Mouse (Mus musculus): ENCODE data around the gene Rab23. TPM values are rescaled to one million over a fixed set of nuclear protein-coding genes. Genes with fewer than 3 reads are reported as not detected.
"Not testable (repeated sequence)": the region's sequence is repeated elsewhere in the genome, so short reads cannot be mapped to it uniquely, and the experiment has no call there.

The Rab23 gene
- polyA plus RNA-seq, 1 experiment from 2014 or later: 34.8 TPM

- H3K27me3 ChIP-seq (replicated peaks): no peaks in the 10 kb centered on the region
- H3K9ac ChIP-seq: no peak overlapping the region
- H3K9me3 ChIP-seq: no peaks in the 10 kb centered on the region
- no peak overlapping the region for H3K4me3 ChIP-seq
- WGBS: 93% methylated on average over 11 of the region's 11 CpGs
- H3K4me1 ChIP-seq: no peaks in the 10 kb centered on the region
- H3K36me3 ChIP-seq (replicated peaks): peaks cover 26% of the 10 kb centered on the region; the same call in 1 of the 2 replicates
- H3K4me2 ChIP-seq: no peak overlapping the region
- no peak overlapping the region for H3K27ac ChIP-seq
- no peak for ATAC-seq (replicated peaks)
These were observed 18.6 kb downstream of the Rab23 start for GRCm38 (mm10) chr1:33738281-33738680.

- Histone ChIP-seq H3K9me3 (no peaks in the 10 kb centered on the region), H3K36me3 (replicated peaks) (peaks cover 26% of the 10 kb centered on the region; the same call in 1 of the 2 replicates), H3K27ac (no peak overlapping the region), H3K4me3 (no peak overlapping the region), H3K4me2 (no peak overlapping the region), H3K4me1 (no peaks in the 10 kb centered on the region), H3K9ac (no peak overlapping the region), H3K27me3 (replicated peaks) (no peaks in the 10 kb centered on the region)
- 93% methylated on average over 11 of the region's 11 CpGs for WGBS
- ATAC-seq (replicated peaks): peak; percentile 38
These were observed 19.1 kb downstream of the Rab23 start for GRCm38 (mm10) chr1:33738681-33739278.

GRCm38 (mm10) chr1:33739302-33739701, 19.6 kb downstream of the Rab23 start:
- H3K4me1 ChIP-seq: no peaks in the 10 kb centered on the region
- H3K36me3 ChIP-seq (replicated peaks): peaks cover 26% of the 10 kb centered on the region; the same call in 1 of the 2 replicates
- H3K4me2 ChIP-seq: no peak overlapping the region
- 28% methylated on average over 12 of the region's 12 CpGs for WGBS
- H3K27ac ChIP-seq: no peak overlapping the region
- H3K27me3 ChIP-seq (replicated peaks): no peaks in the 10 kb centered on the region
- H3K9me3 ChIP-seq: no peaks in the 10 kb centered on the region
- peak; percentile 88 for ATAC-seq (replicated peaks)
- no peak overlapping the region for H3K4me3 ChIP-seq
- H3K9ac ChIP-seq: no peak overlapping the region

GRCm38 (mm10) chr1:33742903-33743302, 23.2 kb downstream of the Rab23 start:
- 20% methylated on average over 8 of the region's 8 CpGs for WGBS
- peaks cover 4% of the 10 kb centered on the region; the same call in 1 of the 2 replicates for H3K36me3 ChIP-seq (replicated peaks)

GRCm38 (mm10) chr1:33744815-33745214, 25.1 kb downstream of the Rab23 start:
- H3K4me2 ChIP-seq; ATAC-seq (replicated peaks); H3K27me3 ChIP-seq (replicated peaks); H3K9ac ChIP-seq; H3K36me3 ChIP-seq (replicated peaks); H3K27ac ChIP-seq; H3K9me3 ChIP-seq; H3K4me3 ChIP-seq; H3K4me1 ChIP-seq: not testable (repeated sequence)
- 97% methylated on average over 9 of the region's 9 CpGs for WGBS

More at GRCm38 (mm10) chr1:33742903-33743302, 23.2 kb downstream of the Rab23 start:
- Histone ChIP-seq H3K4me2 (no peak overlapping the region), H3K9ac (no peak overlapping the region), H3K27me3 (replicated peaks) (no peaks in the 10 kb centered on the region), H3K4me3 (no peak overlapping the region), H3K27ac (no peak overlapping the region), H3K9me3 (no peaks in the 10 kb centered on the region), H3K4me1 (no peaks in the 10 kb centered on the region)
- ATAC-seq (replicated peaks): no peak

- Histone ChIP-seq H3K36me3 (replicated peaks) (no peaks in the 10 kb centered on the region; the same call in 1 of the 2 replicates), H3K4me2 (no peak overlapping the region), H3K4me3 (no peak overlapping the region), H3K9me3 (no peaks in the 10 kb centered on the region), H3K9ac (no peak overlapping the region), H3K4me1 (no peaks in the 10 kb centered on the region), H3K27ac (no peak overlapping the region), H3K27me3 (replicated peaks) (no peaks in the 10 kb centered on the region)
- ATAC-seq (replicated peaks): no peak
- 95% methylated on average over 4 of the region's 4 CpGs for WGBS
These were observed 26.2 kb downstream of the Rab23 start for GRCm38 (mm10) chr1:33745901-33746300.

GRCm38 (mm10) chr1:33749109-33749508, 29.4 kb downstream of the Rab23 start:
- Histone ChIP-seq H3K4me1 (no peaks in the 10 kb centered on the region), H3K9me3 (no peaks in the 10 kb centered on the region), H3K27ac (no peak overlapping the region), H3K9ac (no peak overlapping the region), H3K4me2 (no peak overlapping the region), H3K27me3 (replicated peaks) (no peaks in the 10 kb centered on the region), H3K4me3 (no peak overlapping the region), H3K36me3 (replicated peaks) (no peaks in the 10 kb centered on the region)
- WGBS: 97% methylated on average over 11 of the region's 11 CpGs
- no peak for ATAC-seq (replicated peaks)

- not testable (repeated sequence) for H3K4me1 ChIP-seq; ATAC-seq (replicated peaks)
- WGBS: 87% methylated on average over 4 of the region's 4 CpGs
These were observed 30.0 kb downstream of the Rab23 start for GRCm38 (mm10) chr1:33749709-33750108.

GRCm38 (mm10) chr1:33751283-33751682, 31.6 kb downstream of the Rab23 start:
- no peaks in the 10 kb centered on the region for H3K36me3 ChIP-seq (replicated peaks)
- no peaks in the 10 kb centered on the region for H3K4me1 ChIP-seq
- no peaks in the 10 kb centered on the region for H3K27me3 ChIP-seq (replicated peaks)
- no peak overlapping the region for H3K9ac ChIP-seq
- 71% methylated on average over 10 of the region's 10 CpGs for WGBS
- H3K4me2 ChIP-seq: no peak overlapping the region
- no peak; the same call in 1 of the 2 replicates for ATAC-seq (replicated peaks)
- H3K27ac ChIP-seq: no peak overlapping the region
- no peaks in the 10 kb centered on the region for H3K9me3 ChIP-seq
- H3K4me3 ChIP-seq: no peak overlapping the region

More at GRCm38 (mm10) chr1:33749709-33750108, 30.0 kb downstream of the Rab23 start:
- H3K4me2 ChIP-seq; H3K9ac ChIP-seq; H3K27me3 ChIP-seq (replicated peaks); H3K36me3 ChIP-seq (replicated peaks); H3K9me3 ChIP-seq; H3K4me3 ChIP-seq; H3K27ac ChIP-seq: not testable (repeated sequence)

GRCm38 (mm10) chr1:33754089-33754488, 34.4 kb downstream of the Rab23 start:
- H3K4me2 ChIP-seq: no peak overlapping the region
- peaks cover 9% of the 10 kb centered on the region for H3K4me1 ChIP-seq
- no peak for ATAC-seq (replicated peaks)
- no peaks in the 10 kb centered on the region for H3K9me3 ChIP-seq
- no peaks in the 10 kb centered on the region for H3K36me3 ChIP-seq (replicated peaks)
- H3K27me3 ChIP-seq (replicated peaks): no peaks in the 10 kb centered on the region
- H3K4me3 ChIP-seq: no peak overlapping the region
- no peak overlapping the region for H3K9ac ChIP-seq
- WGBS: 96% methylated on average over 17 of the region's 17 CpGs
- no peak overlapping the region for H3K27ac ChIP-seq

GRCm38 (mm10) chr1:33754965-33755735, 35.5 kb downstream of the Rab23 start:
- H3K4me2 ChIP-seq: no peak overlapping the region
- ATAC-seq (replicated peaks): no peak
- WGBS: 80% methylated on average over 21 of the region's 21 CpGs

GRCm38 (mm10) chr1:33755799-33756198, 36.1 kb downstream of the Rab23 start:
- no peaks in the 10 kb centered on the region for H3K27me3 ChIP-seq (replicated peaks)
- H3K36me3 ChIP-seq (replicated peaks): no peaks in the 10 kb centered on the region
- H3K9ac ChIP-seq: no peak overlapping the region
- H3K9me3 ChIP-seq: no peaks in the 10 kb centered on the region
- ATAC-seq (replicated peaks): no peak
- H3K4me2 ChIP-seq: no peak overlapping the region
- H3K4me1 ChIP-seq: peaks cover 9% of the 10 kb centered on the region
- H3K27ac ChIP-seq: no peak overlapping the region
- no peak overlapping the region for H3K4me3 ChIP-seq
- 84% methylated on average over 7 of the region's 7 CpGs for WGBS

More at GRCm38 (mm10) chr1:33754965-33755735, 35.5 kb downstream of the Rab23 start:
- Histone ChIP-seq H3K4me3 (no peak overlapping the region), H3K27me3 (replicated peaks) (no peaks in the 10 kb centered on the region), H3K4me1 (peaks cover 9% of the 10 kb centered on the region), H3K36me3 (replicated peaks) (no peaks in the 10 kb centered on the region), H3K9me3 (no peaks in the 10 kb centered on the region), H3K27ac (no peak overlapping the region), H3K9ac (no peak overlapping the region)

All from midbrain, embryonic 15.5 days (tissue).